Mouse (Mus musculus): ENCODE measurements around the gene Tmc8.
"Not testable (repeated sequence)": the region's sequence is repeated elsewhere in the genome, so short reads cannot be mapped to it uniquely, and the experiment has no call there.

Tmc8 gene

GRCm38 (mm10) chr11:117796954-117797353 is 15.1 kb downstream of the Tmc8 start:
- no peak for DNase-seq (ENCODE audit: low read depth, low spot score)

DNA sequence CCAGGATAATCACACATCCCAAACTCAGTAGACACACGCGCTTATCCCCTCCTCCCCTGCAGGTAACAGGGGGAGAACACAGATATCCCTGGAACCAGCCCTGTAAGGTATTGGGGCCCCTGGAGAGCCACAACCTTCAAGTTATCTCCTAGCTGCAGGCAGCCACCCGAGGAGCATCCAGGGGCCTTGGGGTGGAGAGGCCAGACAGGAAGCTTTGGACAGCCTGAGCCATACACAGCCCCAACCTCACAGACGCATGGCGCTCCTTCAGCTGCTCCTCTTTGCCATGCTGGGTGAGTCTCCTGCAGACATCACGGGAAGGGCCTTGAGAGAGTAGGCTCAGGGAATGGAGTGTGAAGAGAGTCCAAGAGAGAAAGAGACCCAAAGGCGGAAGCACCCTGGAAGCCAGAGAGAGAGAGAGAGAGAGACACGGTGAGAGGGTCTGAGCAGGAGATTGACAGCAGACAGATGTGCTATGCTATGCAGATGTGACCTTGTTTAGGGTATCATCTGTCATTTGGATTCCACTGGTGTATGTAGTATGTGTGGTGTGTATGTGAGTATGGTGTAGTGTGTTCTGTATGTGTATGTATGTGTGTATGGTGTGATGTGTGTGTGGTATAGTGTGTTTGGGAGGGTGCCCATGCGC is 15.8 kb downstream of the Tmc8 start, which contains the start of gene 6030468B19Rik:
Gene 6030468B19Rik, plus strand, starts transcription at position 150 of the 649 bp plus-strand sequence.
- DNase-seq (ENCODE audit: low read depth, low spot score): peak; percentile 84

DNA sequence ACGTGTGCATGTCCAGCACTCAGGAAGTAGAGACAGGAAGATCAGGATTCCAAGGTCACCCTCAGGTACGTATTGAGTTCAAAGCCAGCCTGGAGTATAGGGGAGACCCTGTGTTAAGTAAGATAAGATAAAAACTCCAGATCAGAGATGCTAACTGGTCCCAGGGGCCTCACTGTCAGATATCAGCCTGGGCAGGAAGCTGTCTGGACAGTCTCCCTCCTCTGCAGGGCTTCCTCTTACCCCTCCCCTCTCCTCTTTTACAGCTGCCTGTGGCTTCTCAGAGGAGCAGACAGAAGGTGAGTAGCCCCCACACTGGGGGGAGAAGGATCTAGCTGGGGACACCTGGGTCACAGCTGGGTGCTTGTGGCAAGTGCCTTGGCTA is 16.3 kb downstream of the Tmc8 start:
- no peak for DNase-seq (ENCODE audit: low read depth, low spot score)

GRCm38 (mm10) chr11:117799174-117799573 is 17.3 kb downstream of the Tmc8 start:
- DNase-seq (ENCODE audit: low read depth, low spot score): no peak

DNA sequence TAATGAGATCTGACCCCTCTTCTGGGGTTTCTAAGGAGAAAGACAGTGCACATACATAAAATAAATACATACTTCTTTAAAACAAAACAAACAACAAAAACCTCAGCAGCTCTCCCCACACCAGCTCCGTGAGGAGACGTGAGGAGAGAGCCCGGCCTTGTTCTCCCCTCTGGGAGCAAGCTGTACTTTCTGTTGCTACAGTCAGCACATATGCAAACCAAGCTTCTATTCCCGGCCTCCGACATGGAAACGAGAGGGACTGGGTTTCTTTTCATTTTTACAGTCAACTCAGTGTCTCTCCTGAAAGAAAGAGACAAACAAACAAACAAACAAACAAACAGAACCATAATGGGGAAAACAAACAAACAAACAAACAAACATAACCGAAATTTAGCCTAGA is 18.2 kb downstream of the Tmc8 start:
- DNase-seq (ENCODE audit: low read depth, low spot score): no peak

GRCm38 (mm10) chr11:117801650-117802049 is 19.8 kb downstream of the Tmc8 start:
- no peak for DNase-seq (ENCODE audit: low read depth, low spot score)

GRCm38 (mm10) chr11:117803166-117803688 is 21.4 kb downstream of the Tmc8 start:
- DNase-seq (ENCODE audit: low read depth, low spot score): no peak

DNA sequence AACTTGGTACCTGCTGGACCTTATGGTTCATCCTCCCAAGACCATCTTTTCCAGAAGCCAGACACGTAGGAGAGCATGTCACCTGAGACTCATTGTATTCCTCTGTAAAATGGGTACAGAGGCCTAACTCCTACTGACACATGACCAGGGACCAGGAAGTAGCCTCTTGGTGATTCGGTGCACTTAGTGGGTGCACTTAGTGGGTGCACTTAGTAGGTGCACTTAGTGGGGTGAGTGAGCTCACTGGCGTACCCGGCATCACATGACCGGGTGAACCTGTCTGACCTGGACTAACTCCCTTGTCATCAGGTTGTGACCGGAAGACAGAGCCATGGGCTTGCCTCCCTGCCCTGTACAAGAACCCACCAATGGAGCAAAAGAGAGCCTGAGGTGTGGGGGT is 24.9 kb downstream of the Tmc8 start:
- DNase-seq (ENCODE audit: low read depth, low spot score): no peak

GRCm38 (mm10) chr11:117809407-117810311 is 27.8 kb downstream of the Tmc8 start, which contains the start of the genes Gm20708 and Syngr2:
Gm20708 (plus strand) TSS chr11:117809668.
Syngr2 (plus strand) TSS chr11:117809668.
- DNase-seq (ENCODE audit: low read depth, low spot score): peak; percentile 77

DNA sequence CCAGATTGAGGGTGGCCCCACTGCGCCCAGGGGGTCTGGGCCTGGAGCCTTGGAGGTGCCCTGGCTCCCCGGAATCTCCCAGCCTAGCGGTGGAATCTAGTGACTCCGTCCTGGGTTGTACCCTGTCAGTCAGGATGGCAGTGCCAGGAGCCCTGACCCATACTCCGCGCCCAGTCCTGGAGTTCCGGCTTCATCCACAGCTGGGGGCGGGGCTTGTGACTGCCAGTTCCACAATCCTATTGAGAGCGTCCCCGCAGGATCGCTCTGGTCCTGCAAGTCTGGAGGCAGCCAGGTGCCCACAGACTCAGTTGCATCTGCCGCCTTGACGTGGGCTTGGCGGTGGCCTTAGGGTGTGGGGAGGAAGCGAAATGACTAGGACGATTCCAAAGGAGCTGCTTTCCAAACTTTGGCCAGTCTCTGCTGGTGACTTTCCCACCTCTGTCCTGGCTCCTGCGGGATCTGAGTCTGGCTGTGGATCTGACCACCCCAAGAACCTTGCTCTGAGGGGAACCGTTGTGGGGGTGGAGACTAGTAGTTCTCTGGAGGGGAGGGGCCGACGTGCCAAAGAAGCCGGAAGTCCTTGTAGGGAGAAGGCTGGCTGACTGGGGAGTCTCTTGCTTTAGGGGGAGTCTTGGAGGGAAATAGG is 28.6 kb downstream of the Tmc8 start:
- peak; percentile 76 for DNase-seq (ENCODE audit: low read depth, low spot score)

GRCm38 (mm10) chr11:117813867-117814266 is 32.0 kb downstream of the Tmc8 start:
- no peak for DNase-seq (ENCODE audit: low read depth, low spot score)

DNA sequence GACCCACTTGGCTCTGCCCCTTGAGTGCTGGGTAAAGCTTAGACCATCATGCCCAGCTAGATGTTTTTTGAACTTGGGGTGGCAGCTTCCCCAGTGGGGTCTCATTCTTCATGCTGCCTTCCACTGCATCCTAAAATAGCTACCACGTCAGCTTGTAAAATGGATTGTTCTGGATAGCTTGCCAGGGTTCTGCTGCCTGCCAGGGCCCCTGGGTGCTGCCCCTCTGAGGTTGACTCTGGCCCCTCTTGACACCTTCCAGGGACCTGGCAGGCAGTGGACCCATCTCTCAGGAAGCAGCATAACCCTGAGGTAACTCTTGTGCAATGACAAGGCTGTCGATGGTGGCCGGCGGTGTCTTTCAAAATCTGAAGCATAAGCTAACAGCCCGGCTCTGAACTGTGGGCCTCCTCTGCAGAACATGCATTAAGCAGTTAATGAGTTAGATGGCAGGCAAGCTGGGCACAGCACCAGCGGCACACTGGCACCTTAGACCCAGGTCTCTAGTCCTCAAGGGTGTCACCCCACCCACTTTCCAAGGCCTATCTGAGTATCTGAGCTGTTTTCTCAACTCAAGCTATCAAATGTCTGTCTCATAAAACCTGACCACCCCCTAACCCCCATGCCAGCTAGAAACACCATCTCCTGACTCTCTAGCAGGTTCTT is 33.0 kb downstream of the Tmc8 start:
- no peak for DNase-seq (ENCODE audit: low read depth, low spot score)

DNA sequence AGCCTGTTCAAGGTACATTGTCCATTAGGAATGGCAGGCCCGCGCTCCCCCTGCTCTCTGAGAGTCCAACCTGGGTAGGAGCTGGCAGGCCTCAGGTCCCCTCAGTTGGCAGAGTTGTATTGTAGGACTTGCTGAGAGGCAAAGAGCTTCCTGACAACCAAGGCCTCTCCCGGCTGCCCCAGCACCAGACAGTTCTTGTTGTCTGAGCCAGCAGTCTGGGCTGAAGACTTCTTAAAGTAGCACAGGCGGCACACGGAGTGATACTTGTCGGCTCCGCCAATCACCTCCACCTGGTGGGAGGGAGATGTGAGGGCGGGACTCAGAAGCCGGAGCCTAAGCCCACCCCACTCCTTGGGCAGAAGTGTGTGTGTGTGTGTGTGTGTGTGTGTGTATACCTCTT is 34.0 kb downstream of the Tmc8 start:
- DNase-seq (ENCODE audit: low read depth, low spot score): not testable (repeated sequence)

DNA sequence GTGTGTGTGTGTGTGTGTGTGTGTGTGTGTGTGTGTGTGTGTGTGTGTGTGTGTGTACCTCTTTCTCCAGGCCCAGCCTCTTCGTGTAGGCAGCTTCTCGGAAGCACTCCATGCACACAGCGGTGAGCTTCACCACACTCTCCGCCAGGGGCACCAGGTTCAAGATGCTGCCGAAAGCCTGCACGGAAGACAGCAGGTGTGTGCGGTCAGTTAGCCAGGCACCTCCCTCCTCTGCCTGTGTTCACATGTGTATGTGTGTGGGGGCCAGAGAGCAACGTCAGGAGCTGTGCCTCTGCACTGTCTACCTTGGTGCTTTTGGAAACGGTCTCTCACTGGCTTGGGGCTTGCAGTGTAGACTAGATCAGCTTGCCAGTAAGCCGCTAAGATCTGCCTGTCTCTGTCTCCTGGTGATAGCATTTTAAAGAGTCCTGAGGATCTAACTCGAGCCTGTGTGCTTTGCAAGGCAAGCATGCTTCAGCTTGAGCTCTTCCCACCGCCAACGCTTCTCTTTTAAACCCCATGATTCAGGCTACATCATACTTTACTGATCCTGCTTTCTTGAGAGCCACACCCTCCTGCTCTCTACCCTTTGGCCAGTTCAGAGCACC is 34.6 kb downstream of the Tmc8 start:
- no peak for DNase-seq (ENCODE audit: low read depth, low spot score)

DNA sequence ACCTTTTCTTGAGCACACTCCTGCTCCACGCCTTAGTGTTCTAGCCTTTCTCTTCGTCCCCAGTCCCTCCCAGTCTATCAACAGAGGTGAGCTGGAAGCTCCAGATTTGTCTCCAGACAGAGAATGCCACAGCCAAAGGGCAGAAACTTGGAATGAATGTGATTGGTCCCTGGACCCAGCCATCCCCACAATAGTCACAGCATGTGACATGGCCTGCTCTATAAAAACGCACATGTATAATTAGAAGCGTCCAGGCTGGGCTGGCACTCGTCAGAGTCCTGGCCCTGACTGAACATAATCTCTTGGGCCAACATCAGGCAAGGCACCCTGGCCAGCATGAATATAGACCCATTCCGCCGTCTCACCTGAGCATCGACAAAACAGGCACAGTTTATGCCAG is 37.2 kb downstream of the Tmc8 start:
- no peak for DNase-seq (ENCODE audit: low read depth, low spot score)

DNA sequence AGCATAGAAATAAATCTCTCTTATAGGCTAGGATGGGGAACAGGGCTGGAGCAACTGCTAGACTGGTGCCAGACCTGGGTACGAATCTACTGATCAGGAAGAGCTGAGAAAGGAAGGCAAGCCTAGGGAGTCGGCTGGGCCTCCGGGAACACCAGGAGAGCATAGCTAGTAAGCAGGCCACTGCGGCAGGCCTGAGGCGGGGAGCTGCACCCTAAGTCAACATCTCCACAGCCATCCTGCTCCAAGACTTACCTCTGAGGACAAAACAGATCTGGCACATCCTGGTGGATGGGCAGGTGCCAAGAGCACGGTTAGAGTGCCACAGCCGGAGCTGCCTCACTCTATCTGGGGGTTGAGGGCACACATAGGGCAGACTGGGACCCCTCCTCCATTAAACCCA is 38.3 kb downstream of the Tmc8 start:
- DNase-seq (ENCODE audit: low read depth, low spot score): no peak

DNA sequence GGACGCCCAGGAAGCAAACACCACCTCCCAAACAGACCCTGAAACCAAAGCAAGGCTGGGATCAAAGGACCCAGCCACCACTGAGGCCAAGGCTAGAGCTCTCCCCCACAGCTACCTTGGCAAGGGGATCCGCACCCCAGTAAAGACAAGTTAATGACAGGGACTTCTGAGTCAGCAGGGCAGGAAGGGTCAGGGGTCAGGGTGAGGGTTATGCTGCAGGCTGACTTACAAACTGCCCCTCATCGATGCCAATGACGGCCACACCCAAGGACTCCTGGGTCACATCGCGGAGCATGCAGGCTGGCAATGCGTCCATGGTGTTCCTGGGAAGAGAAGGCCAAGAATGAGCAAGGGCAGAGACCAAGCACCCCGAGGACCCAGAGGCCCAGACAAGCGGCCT is 40.0 kb downstream of the Tmc8 start:
- no peak for DNase-seq (ENCODE audit: low read depth, low spot score)

- no peak for DNase-seq (ENCODE audit: low read depth, low spot score)
Observed at GRCm38 (mm10) chr11:117822728-117823241, 40.9 kb downstream of the Tmc8 start.

GRCm38 (mm10) chr11:117823411-117823810 is 41.5 kb downstream of the Tmc8 start:
- no peak for DNase-seq (ENCODE audit: low read depth, low spot score)

DNA sequence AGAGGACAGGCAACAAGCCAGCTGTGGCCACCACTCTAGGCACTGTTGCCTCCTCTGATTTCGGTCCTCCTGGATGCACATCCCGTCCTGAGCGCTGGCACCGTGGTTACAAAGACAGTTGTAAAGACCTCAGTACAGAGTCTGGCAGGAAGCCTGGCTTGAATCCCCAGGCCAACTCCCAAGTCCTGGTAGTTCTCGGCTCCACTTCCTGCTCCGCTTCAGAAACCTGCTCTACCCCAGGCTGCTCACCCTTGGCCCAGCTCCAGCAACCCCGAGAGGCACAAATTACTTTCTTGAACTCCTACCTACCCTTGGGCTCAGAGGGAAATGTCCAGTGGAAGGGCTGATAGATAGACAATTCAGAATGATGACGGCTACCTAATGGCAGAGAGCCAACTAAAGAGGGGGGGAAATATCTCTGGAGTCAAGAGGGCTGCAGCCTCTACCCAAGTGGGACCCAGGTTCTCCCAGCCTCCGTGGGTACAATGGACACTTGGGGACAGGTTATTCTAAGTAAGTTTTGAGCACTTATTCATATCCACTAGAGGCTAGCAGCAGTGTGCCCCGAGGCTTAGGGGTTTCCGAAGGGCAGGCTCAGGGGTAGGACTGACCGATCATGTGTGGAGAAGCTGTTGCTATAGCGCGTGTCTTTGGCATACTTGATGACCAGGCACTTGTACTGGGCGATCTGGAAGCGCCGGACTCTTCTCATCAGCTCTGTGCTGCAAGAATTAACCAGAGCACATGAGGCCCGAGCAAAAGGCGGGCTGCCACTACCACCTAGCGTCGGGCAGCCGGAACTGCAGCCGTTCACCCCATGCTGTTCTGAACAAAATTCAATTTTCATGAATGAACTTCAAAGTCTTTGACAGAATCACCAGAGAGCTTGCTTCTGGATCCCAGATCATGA is 42.4 kb downstream of the Tmc8 start:
- peak; percentile 78 for DNase-seq (ENCODE audit: low read depth, low spot score)
